Mouse (Mus musculus) B cell, adult 2 months (primary cell): ENCODE results near the gene Wdsub1.
"Not testable (repeated sequence)": the region's sequence is repeated elsewhere in the genome, so short reads cannot be mapped to it uniquely, and the experiment has no call there.

Experiments used
- DNase-seq, 2 experiments: peaks; one replicate each; pipeline ENCODE4 v3.0.0; 2022

Gene Wdsub1

GRCm38 (mm10) chr2:59881831-59882741 is at the start of gene Wdsub1:
Gene Wdsub1, minus strand, starts transcription at chr2:59882591.
- DNase-seq, result peak; percentile 92

DNA sequence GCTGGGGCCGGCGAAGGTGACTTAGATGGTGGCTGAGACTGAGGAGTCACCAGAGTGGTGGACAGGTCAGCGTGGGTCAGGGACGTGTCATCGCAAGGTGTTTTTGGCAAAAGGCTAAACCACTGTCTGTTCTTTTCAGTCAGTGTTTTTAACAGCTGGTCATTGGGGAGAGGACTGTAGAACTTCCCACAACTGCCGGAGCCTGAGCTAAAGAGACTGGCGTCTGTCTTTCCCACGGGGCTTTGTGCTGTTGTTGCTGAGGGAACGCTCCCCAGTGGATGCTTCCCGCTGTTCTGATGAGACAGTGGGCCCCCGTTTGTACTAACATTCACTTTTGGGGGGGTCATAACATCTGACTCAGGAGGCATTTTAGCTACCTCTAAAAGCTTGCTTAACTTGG is 31.2 kb upstream of the Wdsub1 start:
- DNase-seq, result no peak

- no peak for DNase-seq
These were observed 25.7 kb upstream of the Wdsub1 start for GRCm38 (mm10) chr2:59908048-59908447.

DNA sequence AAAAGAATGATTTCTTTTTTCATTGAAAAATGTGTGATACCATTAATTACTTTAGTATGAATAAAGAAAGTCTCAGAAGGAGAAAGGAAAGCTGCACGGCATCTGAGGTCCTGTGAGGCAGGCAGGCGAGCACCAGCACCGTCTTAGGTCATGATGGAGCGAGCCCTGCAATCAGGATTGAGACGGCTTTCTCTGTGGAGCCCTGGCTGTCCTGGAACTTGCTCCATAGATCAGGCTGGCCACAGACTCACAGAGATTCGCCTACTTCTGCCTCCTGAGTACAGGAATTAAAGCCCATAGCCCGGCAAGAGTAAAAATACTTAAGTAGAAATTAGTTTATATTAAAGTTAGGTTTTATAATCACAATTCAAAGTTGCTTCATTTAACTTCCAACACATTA is 21.6 kb upstream of the Wdsub1 start:
- DNase-seq, result no peak

GRCm38 (mm10) chr2:59898666-59899065 is 16.3 kb upstream of the Wdsub1 start:
- no peak for DNase-seq

DNA sequence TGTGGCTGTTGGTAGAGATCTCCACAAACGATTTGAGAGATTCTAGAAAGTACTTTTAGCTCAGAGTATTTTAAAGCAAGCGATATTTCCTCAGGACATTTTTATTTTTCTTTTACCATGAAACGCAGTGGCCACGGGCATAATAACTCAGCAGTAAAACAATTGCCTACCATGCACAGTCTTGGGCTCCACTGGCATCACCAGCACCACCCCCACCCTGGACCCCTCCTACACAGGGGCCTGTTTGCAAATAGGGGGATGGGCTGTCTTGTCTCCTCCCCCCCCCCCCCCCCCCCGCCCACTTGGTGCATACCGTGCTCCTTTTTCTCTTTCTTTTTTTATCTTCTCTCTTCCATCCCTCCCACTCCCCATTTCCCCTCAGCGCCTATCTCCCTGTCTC is 15.7 kb upstream of the Wdsub1 start:
- no peak for DNase-seq

DNA sequence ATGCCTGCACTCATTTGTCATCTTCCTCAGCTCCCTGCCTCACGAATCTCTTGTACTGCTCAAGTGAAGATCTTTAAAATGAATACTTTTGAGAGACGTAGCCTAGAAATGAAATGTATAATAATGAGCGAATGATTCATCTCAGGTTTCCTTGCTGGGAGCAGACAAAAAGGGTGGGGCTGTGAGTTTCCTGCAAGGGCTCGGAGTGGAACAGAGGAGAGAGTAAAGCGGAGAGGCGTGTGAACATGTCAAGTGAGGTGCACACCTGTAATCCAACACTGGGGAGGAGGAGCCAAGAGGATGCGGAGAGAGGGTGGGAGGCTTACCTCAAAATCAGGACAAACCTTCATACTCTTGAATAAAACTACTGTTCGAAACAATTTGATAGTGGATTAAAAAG is 14.4 kb upstream of the Wdsub1 start:
- no peak for DNase-seq

GRCm38 (mm10) chr2:59896400-59896799 is 14.0 kb upstream of the Wdsub1 start:
- no peak for DNase-seq

DNA sequence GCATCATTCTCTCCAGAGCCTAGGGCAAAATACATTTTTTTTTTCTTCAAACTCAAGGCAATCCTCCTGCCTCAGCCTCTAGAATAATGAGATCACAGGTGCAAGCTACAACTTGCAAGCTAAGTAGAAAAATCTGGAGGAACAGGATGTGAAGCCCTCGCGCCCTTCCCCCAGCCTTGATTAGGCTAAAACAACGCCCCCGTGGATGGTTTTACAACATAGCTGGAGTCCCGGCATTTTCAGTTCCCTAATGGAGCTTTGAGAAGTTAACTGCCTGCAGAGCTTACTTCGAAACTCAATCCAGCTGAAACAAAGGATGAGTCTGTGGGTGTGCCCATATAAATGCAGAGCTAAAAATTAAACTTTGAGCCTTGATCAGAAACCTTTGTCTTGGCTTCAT is 7.3 kb upstream of the Wdsub1 start:
- DNase-seq, result no peak

- DNase-seq, result no peak
These were observed 421 bp upstream of the Wdsub1 start for GRCm38 (mm10) chr2:59882742-59883281.

GRCm38 (mm10) chr2:59881404-59881803 is 987 bp downstream of the Wdsub1 start:
- peak in 1 of 2 experiments; percentile 3 for DNase-seq

GRCm38 (mm10) chr2:59878221-59878620 is 4.2 kb downstream of the Wdsub1 start:
- no peak for DNase-seq

- DNase-seq, result no peak
These were observed 5.1 kb downstream of the Wdsub1 start for GRCm38 (mm10) chr2:59877335-59877734.

- DNase-seq, result no peak
These were observed 5.9 kb downstream of the Wdsub1 start for GRCm38 (mm10) chr2:59876482-59876881.

- DNase-seq, result no peak
These were observed 11.9 kb downstream of the Wdsub1 start for GRCm38 (mm10) chr2:59870526-59870925.

GRCm38 (mm10) chr2:59862618-59863017 is 19.8 kb downstream of the Wdsub1 start:
- DNase-seq, result no peak

- no peak for DNase-seq
These were observed 28.0 kb downstream of the Wdsub1 start for GRCm38 (mm10) chr2:59854363-59854762.

DNA sequence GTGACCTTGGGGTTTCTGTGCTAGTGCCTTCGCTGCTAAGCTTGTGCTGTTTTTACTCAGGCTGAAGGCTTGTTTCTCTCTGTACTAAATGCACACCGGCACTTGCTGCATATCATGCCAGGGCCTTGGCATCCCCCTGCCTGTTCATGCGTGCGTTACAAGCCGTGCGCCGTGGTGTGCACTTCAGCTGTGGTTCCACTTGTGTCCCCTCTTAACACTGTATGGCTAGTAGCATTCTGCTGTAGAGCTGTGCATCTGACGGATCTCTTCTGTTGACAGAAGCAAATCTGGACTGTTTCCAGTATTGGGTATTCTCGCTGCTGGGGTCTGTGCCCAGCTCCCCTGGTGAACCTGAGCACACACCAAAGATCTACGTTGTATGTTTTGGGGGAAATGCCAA is 28.8 kb downstream of the Wdsub1 start:
- no peak for DNase-seq

DNA sequence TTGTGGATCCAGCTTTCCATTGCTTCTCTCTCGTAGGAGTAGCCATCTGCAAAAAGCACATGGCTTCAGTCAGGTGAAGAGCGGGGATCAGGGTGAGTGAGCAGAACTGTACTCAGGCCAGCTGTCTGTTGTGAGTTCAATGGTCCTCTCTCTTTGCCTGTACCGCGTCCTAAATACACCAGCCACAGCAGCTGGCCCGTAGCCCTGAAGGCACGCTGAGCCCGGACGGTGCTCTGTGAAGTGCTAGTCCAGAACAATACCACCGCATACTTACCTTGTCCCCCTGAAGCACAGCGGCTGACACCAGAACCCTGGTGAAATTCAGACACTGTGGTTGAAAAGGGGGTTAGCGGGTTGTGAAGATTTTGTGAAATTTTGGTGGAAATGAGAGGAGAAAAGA is 29.5 kb downstream of the Wdsub1 start:
- no peak for DNase-seq

GRCm38 (mm10) chr2:59851885-59852284 is 30.5 kb downstream of the Wdsub1 start:
- DNase-seq, result not testable (repeated sequence)

GRCm38 (mm10) chr2:59843848-59844247 is 38.5 kb downstream of the Wdsub1 start:
- no peak for DNase-seq

- DNase-seq, result no peak
These were observed 39.2 kb downstream of the Wdsub1 start for GRCm38 (mm10) chr2:59843156-59843555.

- DNase-seq, result no peak
These were observed 39.8 kb downstream of the Wdsub1 start for GRCm38 (mm10) chr2:59842556-59843008.

DNA sequence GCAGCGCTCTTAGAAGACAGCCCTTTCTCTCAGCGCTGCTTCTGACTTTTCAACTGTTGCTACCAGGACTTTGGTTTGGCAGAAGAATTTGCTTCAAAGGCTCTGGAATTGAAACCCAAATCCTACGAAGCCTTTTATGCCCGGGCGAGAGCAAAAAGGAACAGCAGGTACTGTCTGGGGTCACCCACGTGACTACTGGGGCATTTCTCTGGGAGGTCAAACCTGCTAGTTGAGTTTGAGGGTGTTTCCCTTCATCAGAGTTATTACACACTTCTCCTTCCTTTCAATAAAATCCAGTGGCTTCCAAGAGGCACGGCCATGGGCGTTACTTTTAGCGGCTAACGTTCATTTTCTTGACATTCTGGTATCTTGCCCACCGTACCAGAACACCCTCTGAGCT is 40.4 kb downstream of the Wdsub1 start:
- DNase-seq, result no peak
